Mouse (Mus musculus) right cerebral cortex, postnatal 10 days (tissue): ENCODE measurements around the gene Iqcc.

ENCODE experiments used
- DNase-seq, 2 experiments: peaks; one replicate each; pipeline ENCODE4 v3.0.0; 2021; ENCODE audit warnings: low spot score in 2 of 2

Gene Iqcc

GRCm38 (mm10) chr4:129578466-129578865 lies 40.4 kb downstream of the Iqcc start, which contains the start of gene Fam167b:
Gene Fam167b, minus strand, starts transcription at chr4:129578549.
- DNase-seq, result no peak

- DNase-seq, result no peak
Measured at GRCm38 (mm10) chr4:129577688-129578087, 41.2 kb downstream of the Iqcc start.

GRCm38 (mm10) chr4:129576863-129577491 lies 41.9 kb downstream of the Iqcc start:
- peak; percentile 59 to 73 for DNase-seq

GRCm38 (mm10) chr4:129575171-129575844 lies 43.6 kb downstream of the Iqcc start:
- DNase-seq, result no peak

- DNase-seq, result no peak
Measured at GRCm38 (mm10) chr4:129573430-129573829, 45.5 kb downstream of the Iqcc start, which contains the start of gene Lck. Gene Lck, minus strand, starts transcription at chr4:129573641.

GRCm38 (mm10) chr4:129573093-129573370 lies 45.9 kb downstream of the Iqcc start:
- no peak for DNase-seq

GRCm38 (mm10) chr4:129572236-129573092 lies 46.4 kb downstream of the Iqcc start:
- no peak for DNase-seq

GRCm38 (mm10) chr4:129571551-129572084 lies 47.3 kb downstream of the Iqcc start:
- DNase-seq, result no peak

GRCm38 (mm10) chr4:129570028-129570427 lies 48.9 kb downstream of the Iqcc start:
- DNase-seq, result no peak

- DNase-seq, result no peak
Measured at GRCm38 (mm10) chr4:129568366-129568765, 50.5 kb downstream of the Iqcc start.

- DNase-seq, result no peak
Measured at GRCm38 (mm10) chr4:129565139-129565538, 53.8 kb downstream of the Iqcc start.
